Mouse (Mus musculus) left cerebral cortex, postnatal 25 days (tissue): Measurements from ENCODE around the gene Nudc. TPM values are rescaled to one million over a fixed set of nuclear protein-coding genes. Genes with fewer than 3 reads are reported as not detected.
A peak's percentile ranks its signal among the peaks of the same experiment; 100 is the strongest.
"Not testable (repeated sequence)": the region's sequence is repeated elsewhere in the genome, so short reads cannot be mapped to it uniquely, and the experiment has no call there.

Experiments
- DNase-seq, 2 experiments: peaks; one replicate each; pipeline ENCODE4 v3.0.0; 2022; ENCODE audit warnings: low spot score in 2 of 2, mixed read lengths in 1 of 2
- intact Hi-C: fragments of 180-260 bp; cut with DNase I; formaldehyde crosslinking; loops from one replicate; pipeline ENCODE4 v1.15.1; 2025
- total RNA-seq, 2 experiments: library from RNA; stranded (reverse); gene quantifications; 2 replicates each; pipeline ENCODE4 v1.2.3; 2021

The Nudc gene
- total RNA-seq, 2 experiments from 2014 or later = 129 TPM

DNA sequence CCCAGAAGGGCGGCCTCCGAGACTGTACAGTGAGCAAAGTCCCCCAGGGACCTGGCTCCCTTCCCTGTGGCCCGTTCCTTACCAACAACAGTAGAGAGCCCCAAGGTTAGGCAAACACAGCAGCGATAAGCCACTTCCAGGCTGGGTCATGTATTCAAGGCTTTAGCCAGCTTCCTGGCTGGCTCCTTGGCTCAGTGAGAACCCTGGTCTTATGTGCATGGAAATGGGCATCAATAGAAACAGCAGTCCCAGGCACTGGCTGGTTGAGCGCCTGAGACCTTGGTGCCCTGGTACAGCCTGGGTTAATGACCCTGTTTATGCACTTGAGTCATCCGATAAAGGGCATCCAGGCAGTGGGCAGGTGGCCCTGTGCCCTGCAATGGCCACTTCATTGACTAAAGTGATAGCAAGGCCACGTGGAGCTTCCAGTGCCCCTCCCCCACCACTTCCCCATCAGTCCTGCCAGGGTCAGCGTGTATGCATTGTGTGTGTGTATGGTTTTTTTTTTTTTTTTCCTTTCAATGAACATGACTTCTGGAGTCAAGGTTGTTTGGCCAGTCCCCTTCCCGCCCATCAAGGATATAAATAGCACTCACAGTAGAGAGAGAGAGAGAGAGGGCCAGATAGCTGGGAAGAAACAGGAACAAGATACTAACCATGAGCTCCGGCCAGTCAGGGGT is 7.1 kb upstream of the Nudc start, which contains the start of gene Nr0b2:
Gene Nr0b2 (plus strand): TSS at position 609 of the 680 bp plus-strand sequence.
- intact Hi-C loops = no loop called here
- DNase-seq = no peak

- intact Hi-C loops = no loop called here
Observed at GRCm38 (mm10) chr4:133552029-133552428, 6.2 kb upstream of the Nudc start.

GRCm38 (mm10) chr4:133536652-133537051 is 9.1 kb downstream of the Nudc start:
- intact Hi-C loops = no loop called here
- no peak for DNase-seq

More at GRCm38 (mm10) chr4:133552029-133552428, 6.2 kb upstream of the Nudc start:
- no peak for DNase-seq

DNA sequence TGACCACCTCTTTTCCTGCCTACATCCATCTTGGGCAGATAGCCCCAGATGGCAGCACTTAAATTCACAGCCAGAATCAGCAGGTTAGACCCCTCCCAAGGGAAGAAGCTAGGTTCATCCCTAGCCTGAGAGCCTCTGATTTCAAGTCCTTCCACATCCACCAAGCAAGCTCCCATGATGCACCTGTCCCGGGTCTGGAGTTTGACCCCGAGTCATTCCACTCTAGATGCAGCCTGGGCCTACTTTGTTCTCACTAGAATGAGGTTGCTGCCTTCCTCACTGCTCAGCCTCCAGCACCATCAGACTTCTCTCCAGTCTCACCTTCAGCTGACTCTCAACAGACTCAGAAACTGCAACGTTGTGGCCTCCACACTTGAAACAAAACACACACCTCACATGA is 9.7 kb downstream of the Nudc start:
- intact Hi-C loops = no loop called here
- DNase-seq = no peak

- no peak for DNase-seq
- intact Hi-C loops = no loop called here
Observed at GRCm38 (mm10) chr4:133532777-133533176, 13.0 kb downstream of the Nudc start.

DNA sequence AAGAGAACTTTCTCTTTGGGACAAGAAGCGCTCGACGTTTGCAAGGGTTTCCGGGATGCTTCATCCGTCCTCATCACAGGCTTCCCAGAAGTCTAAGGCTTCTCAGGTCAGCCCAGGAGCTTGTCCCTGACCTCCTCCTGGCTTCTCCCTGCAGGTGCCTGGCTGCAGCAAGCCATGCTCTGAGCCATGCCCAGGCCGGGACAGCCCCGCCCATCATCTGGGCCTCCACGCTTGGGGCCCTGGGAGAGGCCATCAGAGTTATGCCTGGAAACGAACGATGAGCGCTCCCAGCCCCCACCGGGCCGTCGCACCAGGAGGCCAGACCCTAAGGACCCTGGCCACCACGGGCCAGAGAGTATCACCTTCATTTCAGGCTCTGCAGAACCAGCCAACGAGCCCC is 18.0 kb downstream of the Nudc start:
- intact Hi-C loops = no loop called here

GRCm38 (mm10) chr4:133521502-133521901 is 24.3 kb downstream of the Nudc start:
- intact Hi-C loops = no loop called here
- peak in 1 of 2 experiments; percentile 49 for DNase-seq

More for the DNA sequence above, 18.0 kb downstream of the Nudc start:
- DNase-seq = no peak

- no peak for DNase-seq
- intact Hi-C loops = no loop called here
Observed at GRCm38 (mm10) chr4:133519369-133519665, 26.5 kb downstream of the Nudc start.

DNA sequence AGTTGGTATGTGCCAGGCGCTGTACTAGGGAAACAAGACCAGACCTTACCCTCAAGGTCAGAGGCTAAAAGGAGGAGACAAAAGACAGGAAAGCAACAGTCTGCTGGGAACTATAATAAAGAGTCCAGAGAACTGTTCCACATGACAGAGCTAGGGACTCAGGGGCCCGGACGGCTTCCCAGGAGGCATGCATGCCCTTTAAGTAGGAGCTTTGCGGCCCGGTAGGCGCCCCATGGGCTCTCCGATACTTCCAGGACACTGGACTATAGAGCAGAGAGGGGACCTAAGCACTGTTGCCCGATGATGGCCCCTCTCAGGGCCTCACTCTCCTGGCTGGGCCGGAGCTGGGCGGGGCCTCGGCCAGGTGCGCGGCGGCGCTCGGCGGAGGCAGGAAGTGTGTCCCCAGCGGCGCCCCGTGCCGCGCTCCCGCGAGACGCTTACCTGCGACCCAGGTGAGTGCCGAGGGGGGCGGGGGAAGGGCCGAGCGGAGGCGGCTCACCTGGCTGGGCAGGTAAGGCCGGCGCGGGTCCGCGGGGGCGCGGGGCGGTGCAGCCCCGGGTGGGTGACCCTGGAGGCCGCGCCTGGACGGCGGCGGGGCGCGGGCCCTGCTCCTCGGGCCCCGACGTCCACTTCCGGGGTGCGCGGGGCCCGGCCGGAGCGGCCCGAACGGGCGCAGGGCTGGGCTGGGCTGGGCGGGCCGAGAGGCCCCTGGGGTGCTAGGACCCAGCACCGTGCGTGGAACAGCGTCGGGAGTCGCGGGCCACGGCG is 27.0 kb downstream of the Nudc start, which contains the start of gene Kdf1:
Gene Kdf1 (plus strand): TSS at position 363 of the 768 bp plus-strand sequence.
- intact Hi-C loops = no loop called here
- DNase-seq = no peak

GRCm38 (mm10) chr4:133512972-133513371 is 32.8 kb downstream of the Nudc start:
- peak; percentile 75 to 86 for DNase-seq
- intact Hi-C loops = loop anchor here (5.0 kb wide), 1 partner anchor 91 kb away; no protein-coding TSS in a partner anchor

DNA sequence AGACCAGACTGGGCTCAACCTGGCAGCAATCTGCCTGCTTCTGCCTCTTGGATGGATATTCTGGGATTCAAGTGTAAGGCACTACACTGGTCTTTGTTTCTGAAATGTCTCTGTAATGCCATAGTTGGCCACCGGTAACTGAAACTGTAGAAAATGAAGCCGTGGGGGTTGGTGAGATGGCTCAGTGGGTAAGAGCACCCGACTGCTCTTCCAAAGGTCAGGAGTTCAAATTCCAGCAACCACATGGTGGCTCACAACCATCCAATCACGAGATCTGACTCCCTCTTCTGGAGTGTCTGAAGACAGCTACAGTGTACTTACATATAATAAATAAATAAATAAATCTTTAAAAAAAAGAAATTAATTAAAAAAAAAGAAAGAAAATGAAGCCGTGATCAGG is 33.3 kb downstream of the Nudc start:
- not testable (repeated sequence) for DNase-seq
- intact Hi-C loops = loop anchor here (5.0 kb wide), 1 partner anchor 90 kb away; no protein-coding TSS in a partner anchor

GRCm38 (mm10) chr4:133511050-133511449 is 34.7 kb downstream of the Nudc start:
- intact Hi-C loops = loop anchor here (5.0 kb wide), 1 partner anchor 89 kb away; no protein-coding TSS in a partner anchor
- DNase-seq = peak in 1 of 2 experiments; percentile 28

DNA sequence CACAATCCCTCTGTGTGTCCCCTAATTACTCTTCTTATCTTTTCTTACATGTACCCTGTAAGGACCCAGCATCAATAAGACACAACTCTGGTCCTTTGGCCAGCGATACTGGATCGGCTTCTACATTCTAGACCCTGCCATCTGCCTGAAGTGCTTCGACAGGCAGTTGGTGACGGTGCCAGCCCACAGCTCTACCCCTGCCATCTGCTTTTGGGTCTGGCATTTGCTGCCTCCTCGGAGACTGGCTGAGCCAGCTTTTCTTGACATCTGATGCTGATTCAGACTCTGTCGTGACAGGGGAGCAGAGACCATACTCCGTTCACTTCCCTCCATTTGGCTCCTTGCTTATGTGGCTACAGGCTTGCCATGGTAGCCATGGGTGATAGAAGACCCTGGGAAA is 36.8 kb downstream of the Nudc start:
- DNase-seq = peak in 1 of 2 experiments; percentile 83
- intact Hi-C loops = no loop called here

DNA sequence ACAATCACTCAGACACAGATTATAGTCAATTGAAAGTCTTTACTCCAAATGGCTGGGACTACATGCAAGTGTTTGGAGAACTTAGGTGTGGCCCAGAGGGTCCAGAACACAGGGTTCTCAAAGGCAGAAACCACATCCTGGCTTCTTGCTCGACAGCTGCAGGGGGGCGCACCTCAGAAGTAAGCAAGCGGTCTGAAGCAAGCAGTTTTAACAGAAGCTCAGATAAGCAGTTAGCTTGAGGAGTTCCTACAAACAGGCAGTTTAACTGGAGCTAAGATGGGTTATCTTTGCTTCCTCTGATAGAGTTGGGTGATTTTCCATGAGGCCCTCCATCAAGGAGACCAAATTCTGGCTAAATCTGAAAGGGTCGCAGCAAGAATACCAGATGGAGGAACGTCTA is 39.2 kb downstream of the Nudc start:
- intact Hi-C loops = no loop called here

GRCm38 (mm10) chr4:133504755-133505485 is 40.9 kb downstream of the Nudc start:
- no peak for DNase-seq
- intact Hi-C loops = no loop called here

More for the DNA sequence above, 39.2 kb downstream of the Nudc start:
- DNase-seq = no peak

- intact Hi-C loops = no loop called here
- no peak for DNase-seq
Observed at GRCm38 (mm10) chr4:133504300-133504699, 41.5 kb downstream of the Nudc start.

- intact Hi-C loops = no loop called here
- peak in 1 of 2 experiments; percentile 71 for DNase-seq
Observed at GRCm38 (mm10) chr4:133501514-133501913, 44.3 kb downstream of the Nudc start.

DNA sequence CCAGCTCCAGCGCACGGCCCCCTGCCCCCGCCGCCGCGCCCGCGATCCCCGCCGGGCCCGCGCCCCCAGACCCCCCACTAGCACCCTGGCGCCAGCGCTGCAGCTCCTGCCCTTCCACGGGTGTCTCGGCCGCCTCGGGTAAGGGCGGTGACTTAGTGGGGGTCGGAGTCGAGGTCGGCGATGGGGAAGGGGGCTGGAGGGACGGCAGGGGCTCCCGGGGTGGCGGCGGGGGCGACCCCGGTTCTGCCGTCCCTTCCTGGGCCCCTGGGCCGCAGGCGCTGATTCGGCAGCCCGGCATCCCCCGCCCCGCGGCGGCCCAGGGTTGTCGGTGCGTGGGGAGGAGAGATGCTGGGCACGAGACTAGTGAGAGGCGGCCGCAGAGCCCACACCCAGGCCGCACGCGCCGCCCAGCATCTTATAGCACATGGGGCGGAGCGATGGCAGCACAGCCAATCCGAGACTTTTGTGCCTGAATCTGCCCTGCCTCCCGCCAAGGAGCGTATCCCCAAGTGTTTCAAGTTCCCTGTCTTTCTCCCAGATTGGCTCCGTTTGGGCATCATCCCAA is 47.6 kb downstream of the Nudc start, which contains the start of gene Trnp1:
Gene Trnp1 (minus strand): TSS at position 391 of the 565 bp plus-strand sequence.
- intact Hi-C loops = no loop called here

GRCm38 (mm10) chr4:133497461-133498159 is 48.2 kb downstream of the Nudc start:
- DNase-seq = peak in 1 of 2 experiments; percentile 43
- intact Hi-C loops = no loop called here

More for the DNA sequence above, 47.6 kb downstream of the Nudc start, which contains the start of gene Trnp1:
- DNase-seq = peak; percentile 88 to 94
